Mouse (Mus musculus) lung, adult 2 months (tissue): Measurements from ENCODE around the gene Grm6.

Experiments
- CTCF ChIP-seq: fragments of 200-500 bp; IDR thresholded peaks from 2 replicates; pipeline ENCODE4 v1.5.1; 2011; ENCODE audit warnings: mild to moderate bottlenecking, low read length, control low read depth; ENCODE audit not compliant: insufficient read depth
- POLR2A ChIP-seq: fragments of 200-500 bp; IDR thresholded peaks from 2 replicates; pipeline ENCODE4 v1.6.1; 2011; ENCODE audit warnings: low read depth, mild to moderate bottlenecking, control low read depth, low read length, borderline replicate concordance; ENCODE audit errors: extremely low read depth

DNA sequence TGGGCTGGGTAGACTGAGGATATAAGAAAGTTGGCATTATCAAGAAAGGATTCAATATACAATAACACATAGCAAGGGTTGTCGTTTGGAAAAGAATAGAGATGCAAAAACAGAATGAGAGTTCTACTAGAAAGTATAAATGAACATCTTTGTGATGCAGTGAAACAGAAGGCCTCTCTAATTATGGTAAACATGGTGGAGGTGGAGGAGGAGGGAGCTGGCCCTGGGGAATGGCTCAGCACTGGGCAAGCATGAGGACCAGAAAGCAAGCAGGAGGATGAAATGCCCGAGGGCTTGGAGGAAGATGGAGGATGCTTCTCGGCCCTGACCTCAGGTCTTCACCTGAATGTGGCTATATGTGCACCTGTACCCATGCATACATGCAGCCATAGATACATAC is 64.0 kb downstream of the Grm6 start:
- TF ChIP-seq CTCF (no peak), POLR2A (no peak)
